Mouse (Mus musculus) telencephalon, adult 2 months (tissue): ENCODE data around the gene Bex4.
"Not testable (repeated sequence)": the region's sequence is repeated elsewhere in the genome, so short reads cannot be mapped to it uniquely, and the experiment has no call there.

Source experiments
- DNase-seq: peaks from one replicate; pipeline ENCODE4 v3.0.0-alpha.2; 2011; ENCODE audit warnings: low read depth, low spot score

Gene Bex4

GRCm38 (mm10) chrX:136138827-136139639, at the start of gene Bex4:
Gene Bex4, plus strand, starts transcription at chrX:136138996.
- DNase-seq = not testable (repeated sequence)

- no peak for DNase-seq
These were observed 46.1 kb upstream of the Bex4 start for GRCm38 (mm10) chrX:136092497-136093279.

- DNase-seq = peak; percentile 35
These were observed 44.4 kb upstream of the Bex4 start for GRCm38 (mm10) chrX:136094421-136094820.

GRCm38 (mm10) chrX:136104046-136104723, 34.6 kb upstream of the Bex4 start:
- peak; percentile 56 for DNase-seq

GRCm38 (mm10) chrX:136104724-136105088, 34.1 kb upstream of the Bex4 start:
- peak; percentile 29 for DNase-seq

- peak; percentile 26 for DNase-seq
These were observed 30.9 kb upstream of the Bex4 start for GRCm38 (mm10) chrX:136107942-136108341.

- no peak for DNase-seq
These were observed 23.8 kb upstream of the Bex4 start for GRCm38 (mm10) chrX:136115015-136115414.

- peak; percentile 94 for DNase-seq
These were observed 23.3 kb upstream of the Bex4 start for GRCm38 (mm10) chrX:136115419-136115961.

- DNase-seq = no peak
These were observed 11.6 kb upstream of the Bex4 start for GRCm38 (mm10) chrX:136127038-136127743.

GRCm38 (mm10) chrX:136127744-136128064, 11.1 kb upstream of the Bex4 start:
- peak; percentile 24 for DNase-seq

- no peak for DNase-seq
These were observed 3.2 kb upstream of the Bex4 start for GRCm38 (mm10) chrX:136135559-136135958.

- DNase-seq = not testable (repeated sequence)
These were observed 826 bp downstream of the Bex4 start for GRCm38 (mm10) chrX:136139640-136140004.

GRCm38 (mm10) chrX:136141385-136141784, 2.6 kb downstream of the Bex4 start:
- no peak for DNase-seq

- DNase-seq = no peak
These were observed 4.9 kb downstream of the Bex4 start for GRCm38 (mm10) chrX:136143711-136144110.

GRCm38 (mm10) chrX:136144195-136144594, 5.4 kb downstream of the Bex4 start:
- DNase-seq = no peak

- no peak for DNase-seq
These were observed 31.8 kb downstream of the Bex4 start for GRCm38 (mm10) chrX:136170625-136171024.

GRCm38 (mm10) chrX:136171189-136172117, 32.7 kb downstream of the Bex4 start:
- peak; percentile 52 for DNase-seq

- peak; percentile 91 for DNase-seq
These were observed 33.3 kb downstream of the Bex4 start, which contains the start of gene Tceal8 for GRCm38 (mm10) chrX:136172118-136172551. Gene Tceal8, minus strand, starts transcription at chrX:136172342.

- no peak for DNase-seq
These were observed 34.0 kb downstream of the Bex4 start for GRCm38 (mm10) chrX:136172786-136173185.

GRCm38 (mm10) chrX:136180897-136181553, 42.2 kb downstream of the Bex4 start:
- DNase-seq = no peak
